Mouse (Mus musculus) spleen, postnatal 36 days (tissue): ENCODE results near the gene Ipo11.
A peak's percentile ranks its signal among the peaks of the same experiment; 100 is the strongest.
"Not testable (repeated sequence)": the region's sequence is repeated elsewhere in the genome, so short reads cannot be mapped to it uniquely, and the experiment has no call there.

Experiments
- DNase-seq, 2 experiments: peaks; one replicate each; pipeline ENCODE4 v3.0.0; 2022; ENCODE audit warnings: low spot score in 2 of 2, mixed read lengths in 1 of 2

Gene Ipo11

DNA sequence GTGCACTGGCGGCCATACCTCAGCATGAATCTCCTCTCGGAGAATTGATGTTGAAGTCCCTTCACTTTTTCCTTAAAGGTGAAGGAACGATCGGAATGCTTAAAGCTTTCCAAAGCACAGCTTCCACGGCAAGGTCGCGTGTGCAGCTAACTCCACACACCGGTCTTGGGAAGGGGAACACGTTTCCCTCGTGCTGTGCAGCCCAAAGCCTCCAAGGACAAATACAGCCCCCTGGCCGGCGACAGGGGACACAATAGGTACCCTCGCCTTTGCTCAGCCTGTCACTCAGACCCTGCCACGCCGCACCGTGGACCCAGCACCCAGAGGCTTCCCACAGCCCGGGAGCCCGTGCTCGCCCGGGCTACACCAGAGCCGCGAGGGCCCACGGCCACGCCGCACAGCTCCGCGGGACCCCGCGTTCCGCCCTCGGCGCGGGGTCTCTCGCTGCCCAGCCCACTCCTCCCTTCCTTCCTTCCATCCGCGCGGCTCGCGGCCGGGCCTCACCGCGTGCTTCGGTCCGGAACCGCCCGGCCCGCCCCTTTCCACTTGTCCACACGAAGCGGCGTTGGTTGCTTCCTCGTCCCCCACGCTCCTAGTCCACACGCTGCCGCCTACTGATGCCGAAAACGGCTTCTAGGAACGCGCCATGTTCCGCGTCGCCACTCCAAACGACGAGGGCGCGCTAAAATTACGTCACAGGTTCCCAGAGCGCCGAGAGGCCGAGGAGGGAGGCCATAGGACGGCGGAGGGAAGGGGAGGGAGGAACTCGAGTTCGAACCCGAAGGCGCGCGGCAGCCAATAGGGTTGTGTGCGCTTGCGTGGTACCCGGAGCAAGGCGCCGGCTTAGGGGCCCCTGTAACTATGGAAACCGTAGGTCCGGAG is at the start of gene Ipo11:
Gene Ipo11, minus strand, starts transcription at position 703 of the 882 bp plus-strand sequence.
- peak; percentile 87 to 88 for DNase-seq

- no peak for DNase-seq
Measured at GRCm38 (mm10) chr13:106961496-106961895, 24.7 kb upstream of the Ipo11 start.

- no peak for DNase-seq
Measured at GRCm38 (mm10) chr13:106960557-106960956, 23.8 kb upstream of the Ipo11 start.

GRCm38 (mm10) chr13:106958286-106958685 is 21.5 kb upstream of the Ipo11 start:
- DNase-seq: no peak

DNA sequence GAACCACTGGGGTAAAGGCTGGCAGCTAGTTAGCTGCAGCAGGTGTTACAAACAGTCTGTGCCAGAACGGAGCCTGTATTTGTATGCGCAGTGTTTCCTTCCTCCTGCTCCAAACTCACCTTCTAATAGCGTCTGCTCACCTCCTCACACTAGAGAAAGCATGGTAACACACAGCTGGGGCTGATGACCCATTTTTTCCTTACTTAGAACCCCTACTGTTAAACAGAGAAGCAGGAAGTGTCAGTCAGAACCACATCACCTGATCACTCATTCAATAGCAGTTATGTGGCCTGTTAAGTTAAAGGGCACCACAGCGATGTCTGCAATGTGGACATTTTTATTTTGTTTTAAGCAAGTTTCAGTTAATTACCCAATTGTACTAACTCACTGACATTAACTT is 20.8 kb upstream of the Ipo11 start:
- no peak for DNase-seq

DNA sequence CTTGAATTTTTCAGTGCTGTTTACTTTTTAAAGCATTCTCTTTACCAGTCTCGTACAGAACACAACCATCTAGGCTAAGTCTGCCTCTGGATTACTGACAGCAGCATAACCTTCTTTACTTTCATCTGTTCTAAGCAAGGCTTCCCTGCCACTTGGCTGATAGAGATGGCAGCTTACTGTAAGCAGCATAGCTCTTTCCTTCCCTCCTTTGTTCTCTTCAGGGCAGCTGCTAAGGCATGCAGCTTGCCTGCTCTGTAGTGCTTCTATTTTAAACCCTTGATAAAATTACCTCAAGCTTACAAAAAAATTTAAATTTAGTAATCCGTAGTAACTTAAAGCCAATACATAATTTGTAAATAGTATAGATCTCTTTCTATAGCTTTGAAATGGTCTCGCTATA is 18.1 kb upstream of the Ipo11 start:
- no peak for DNase-seq

DNA sequence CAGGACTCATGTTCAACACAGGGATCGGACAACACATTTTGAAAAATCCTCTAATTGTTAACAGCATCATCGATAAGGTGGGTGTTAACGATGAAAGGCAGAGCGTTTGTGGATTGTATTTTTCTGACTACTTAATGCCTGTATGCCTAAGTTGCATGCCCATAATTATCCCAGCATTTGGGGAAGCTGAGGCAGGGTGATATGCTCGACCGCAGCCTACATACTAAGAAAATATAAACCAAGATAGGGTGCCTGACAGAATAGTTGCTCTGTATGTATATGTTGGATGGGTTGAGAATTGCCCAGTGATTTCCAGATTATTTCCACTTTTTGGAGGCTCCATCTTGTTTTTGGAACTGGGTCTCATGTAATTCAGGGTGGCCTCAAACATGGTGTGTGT is 10.8 kb upstream of the Ipo11 start:
- no peak for DNase-seq

DNA sequence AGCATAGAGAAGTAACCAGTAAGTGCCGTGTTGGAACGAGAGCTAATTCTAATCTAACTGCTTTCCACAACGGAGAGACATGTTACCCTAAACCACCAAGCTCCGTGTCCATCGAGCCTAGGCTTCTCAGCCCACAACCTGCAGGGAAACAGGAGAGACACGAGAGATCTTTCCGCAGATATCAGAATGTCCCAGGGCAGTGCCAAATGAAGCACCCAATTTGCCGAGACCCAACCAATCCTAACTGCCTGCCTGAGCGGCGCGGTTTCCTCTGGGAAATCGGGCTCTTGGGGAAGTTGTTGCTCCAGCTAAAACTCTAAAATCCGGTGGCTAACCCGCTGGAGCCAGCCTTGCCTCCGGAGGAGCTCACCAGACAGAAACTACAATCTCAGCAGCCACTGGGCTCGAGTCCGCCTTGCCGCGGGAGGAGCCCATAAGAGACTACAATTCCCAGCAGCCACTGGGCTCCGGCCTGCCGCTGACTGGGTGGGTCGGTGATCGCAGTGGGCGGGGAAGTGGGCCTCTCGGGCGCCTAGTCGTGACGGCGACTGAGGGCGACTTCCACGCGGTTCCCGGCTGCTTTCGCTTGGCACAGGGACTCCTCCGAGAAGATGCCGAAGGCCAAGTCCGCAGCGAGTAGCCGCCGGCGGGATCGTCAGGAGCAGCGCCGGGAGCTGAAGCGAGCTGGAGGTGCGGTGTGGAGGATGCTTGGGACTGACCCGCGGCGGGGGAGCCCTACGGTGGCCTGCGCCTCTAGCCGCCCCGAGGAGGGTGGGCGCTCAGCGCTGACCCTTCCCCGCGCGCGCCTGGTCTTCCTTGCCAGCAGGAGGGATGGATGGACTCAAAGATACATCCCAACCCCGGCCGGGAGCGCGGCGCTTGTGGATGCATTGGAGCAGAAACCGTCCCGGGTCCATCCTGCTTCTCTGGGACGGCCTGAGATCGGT is 10.1 kb upstream of the Ipo11 start, which contains the start of gene Dimt1:
Gene Dimt1, plus strand, starts transcription at position 534 of the 947 bp plus-strand sequence.
- peak; percentile 94 for DNase-seq

GRCm38 (mm10) chr13:106945518-106945917 is 8.8 kb upstream of the Ipo11 start:
- DNase-seq: no peak

GRCm38 (mm10) chr13:106942721-106943120 is 6.0 kb upstream of the Ipo11 start:
- no peak for DNase-seq

GRCm38 (mm10) chr13:106941211-106941976 is 4.6 kb upstream of the Ipo11 start:
- no peak for DNase-seq

- no peak for DNase-seq
Measured at GRCm38 (mm10) chr13:106937138-106937472, 347 bp upstream of the Ipo11 start.

DNA sequence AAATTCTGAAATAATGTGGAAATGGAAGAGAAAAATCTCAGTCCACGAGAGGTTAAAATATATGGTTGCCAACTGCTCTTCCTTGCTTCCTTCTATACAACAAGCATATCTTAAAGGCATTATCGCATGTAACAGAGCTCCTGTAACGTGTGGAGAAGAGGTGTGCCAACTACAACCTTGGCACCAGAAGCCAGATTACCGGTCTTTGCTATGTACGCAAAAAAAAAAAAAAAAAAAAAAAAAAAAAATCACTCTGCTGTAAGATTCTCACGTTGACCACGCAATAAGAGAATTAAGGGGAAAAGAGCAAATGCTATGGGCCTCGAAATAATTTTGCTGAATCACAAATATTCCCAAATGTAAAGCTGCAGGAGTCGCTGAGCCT is 895 bp downstream of the Ipo11 start:
- DNase-seq: no peak

DNA sequence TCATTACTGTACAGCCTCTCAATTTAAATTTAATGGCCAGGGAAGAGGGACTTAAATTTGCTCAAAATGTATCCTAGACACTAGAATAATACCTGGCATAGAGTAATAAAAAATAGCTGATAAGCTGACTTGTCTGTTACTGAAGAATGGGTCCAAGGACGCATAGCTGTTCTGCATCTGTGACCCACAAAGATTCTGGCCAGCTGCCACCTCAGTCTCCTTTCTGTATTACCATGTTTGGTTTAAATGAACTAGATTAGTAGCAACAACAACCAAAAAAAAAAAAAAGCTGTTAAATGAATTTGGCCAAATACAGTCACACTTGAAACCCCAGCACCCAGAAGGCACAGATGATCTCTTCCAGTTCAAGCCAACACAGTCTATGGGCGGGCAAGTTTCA is 7.6 kb downstream of the Ipo11 start:
- no peak for DNase-seq

GRCm38 (mm10) chr13:106928296-106928695 is 8.5 kb downstream of the Ipo11 start:
- DNase-seq: no peak

GRCm38 (mm10) chr13:106925921-106926320 is 10.8 kb downstream of the Ipo11 start:
- not testable (repeated sequence) for DNase-seq

GRCm38 (mm10) chr13:106918322-106919050 is 18.3 kb downstream of the Ipo11 start:
- DNase-seq: no peak

DNA sequence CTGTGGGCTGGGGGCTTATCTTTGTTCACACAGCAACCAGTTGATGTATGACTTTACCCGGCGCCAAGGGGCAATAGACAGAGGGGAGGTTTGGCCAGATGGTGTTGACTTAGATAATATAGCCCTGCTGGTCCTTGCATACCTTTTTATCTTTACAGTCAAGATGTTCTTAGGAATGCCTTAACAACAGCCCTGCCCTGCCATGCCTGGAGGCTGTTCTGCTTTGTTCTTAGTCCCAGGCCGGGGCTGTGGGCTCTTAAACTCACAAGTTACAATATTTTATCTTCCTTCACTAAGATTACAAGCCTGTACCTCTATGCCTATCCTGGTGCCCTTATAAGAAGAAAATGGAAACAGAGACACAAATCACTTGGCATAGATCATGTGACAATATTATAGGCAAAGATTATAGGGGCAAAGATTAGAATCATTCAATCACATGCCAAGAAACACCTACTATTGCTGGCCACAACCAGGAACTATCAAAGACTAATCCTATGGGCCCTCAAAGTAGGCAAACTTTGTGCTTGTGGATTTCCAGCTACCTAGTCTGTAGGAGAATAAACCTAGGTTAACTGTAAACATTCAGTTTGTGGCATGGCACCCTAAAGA is 23.5 kb downstream of the Ipo11 start:
- DNase-seq: no peak

- DNase-seq: no peak
Measured at GRCm38 (mm10) chr13:106910096-106910495, 26.7 kb downstream of the Ipo11 start.

- DNase-seq: no peak
Measured at GRCm38 (mm10) chr13:106907273-106907672, 29.5 kb downstream of the Ipo11 start.

DNA sequence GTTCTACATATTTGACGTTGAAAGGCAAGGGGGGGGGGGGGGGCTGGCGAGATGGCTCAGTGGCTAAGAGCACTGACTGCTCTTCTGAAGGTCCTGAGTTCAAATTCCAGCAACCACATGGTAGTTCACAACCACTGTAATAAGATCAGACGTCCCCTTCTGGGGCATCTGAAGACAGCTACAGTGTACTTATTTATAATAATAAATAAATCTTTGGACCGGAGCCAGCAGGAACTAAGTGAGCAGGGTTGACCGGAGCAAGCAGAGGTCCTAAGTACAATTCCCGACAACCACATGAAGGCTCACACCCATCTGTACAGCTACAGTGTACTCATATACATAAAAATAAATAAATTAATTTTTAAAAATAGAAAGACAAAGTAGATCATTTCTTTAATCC is 31.6 kb downstream of the Ipo11 start:
- not testable (repeated sequence) for DNase-seq
